Mouse (Mus musculus) G1E (cell line): ENCODE results near the gene Pi16. TPM values are rescaled to one million over a fixed set of nuclear protein-coding genes. Genes with fewer than 3 reads are reported as not detected.

Experiments
- ATAC-seq: 2 replicates; pipeline ENCODE4 v1.8.0; 2016; ENCODE audit warnings: mild to moderate bottlenecking; ENCODE audit not compliant: insufficient number of reproducible peaks, poor library complexity, low FRiP score, severe bottlenecking; ENCODE audit errors: extremely low read depth
- DNase-seq: peaks from one replicate; pipeline ENCODE4 v3.0.0; 2012; ENCODE audit warnings: low spot score
- H3K27me3 ChIP-seq: 2 replicates; pipeline ENCODE4 v1.6.1; 2012; ENCODE audit warnings: mild to moderate bottlenecking, low read length, inconsistent platforms; ENCODE audit not compliant: insufficient read depth
- H3K36me3 ChIP-seq: replicated peaks from 2 replicates; pipeline ENCODE3; 2012; ENCODE audit warnings: mild to moderate bottlenecking, inconsistent platforms
- H3K4me1 ChIP-seq: 2 replicates; pipeline ENCODE4 v1.6.1; 2012; ENCODE audit warnings: low read depth, low read length, inconsistent platforms, mixed read lengths; ENCODE audit not compliant: insufficient read depth
- H3K4me3 ChIP-seq: 2 replicates; pipeline ENCODE4 v1.5.1; 2012; ENCODE audit warnings: low read depth, mild to moderate bottlenecking, inconsistent platforms, low read length, moderate library complexity, mixed read lengths
- H3K9me3 ChIP-seq: replicated peaks from 2 replicates; pipeline ENCODE4 v1.6.1; 2012; ENCODE audit warnings: inconsistent platforms
- CTCF ChIP-seq: IDR thresholded peaks from 2 replicates; pipeline ENCODE4 v1.5.1; 2012; ENCODE audit warnings: low read depth, low read length, inconsistent platforms, mixed read lengths
- GATA1 ChIP-seq: IDR thresholded peaks from 2 replicates; pipeline ENCODE4 v1.6.1; 2012; ENCODE audit warnings: borderline replicate concordance, low read length, inconsistent platforms, mixed read lengths
- GATA2 ChIP-seq: IDR thresholded peaks from 2 replicates; pipeline ENCODE4 v1.6.1; 2012; ENCODE audit warnings: low read depth, low read length, inconsistent platforms, borderline replicate concordance
- POLR2AphosphoS5 ChIP-seq: IDR thresholded peaks from 2 replicates; pipeline ENCODE4 v1.6.1; 2012; ENCODE audit warnings: low read depth, low read length, inconsistent platforms; ENCODE audit not compliant: insufficient replicate concordance
- TAL1 ChIP-seq: conservative IDR thresholded peaks from 2 replicates; pipeline ENCODE4 v1.6.1; 2012; ENCODE audit warnings: low read depth, low read length, inconsistent platforms, mixed read lengths
- polyA plus RNA-seq: library from polyadenylated mRNA; stranded (reverse); fragments of >175 nt; gene quantifications from 2 replicates; pipeline ENCODE4 v1.2.3, GENCODE M21; 2012
- total RNA-seq, 2 experiments: library from RNA; stranded (forward) in 1 of 2; stranded (reverse) in 1 of 2; fragments of 200-1000 nt in 1 of 2; fragments of >200 nt in 1 of 2; fragmentation: Nextera tagmentation in 1 of 2; gene quantifications; 2 replicates each; pipeline ENCODE4 v1.2.3; 2014 to 2017

The Pi16 gene
- total and polyA plus RNA-seq, 3 experiments: 2.5 to 7.5 (median 5.5) TPM

- TF ChIP-seq CTCF (no peak), GATA1 (no peak), POLR2AphosphoS5 (no peak), GATA2 (no peak), TAL1 (no peak)
- ATAC-seq (no peak), DNase-seq (no peak)
- Histone ChIP-seq H3K27me3 (peaks cover 13% of the 10 kb centered on the region; the same call in 1 of the 2 replicates), H3K9me3 (no peaks in the 10 kb centered on the region), H3K4me3 (no peak overlapping the region), H3K4me1 (peaks cover 10% of the 10 kb centered on the region), H3K36me3 (peaks cover 27% of the 10 kb centered on the region)
These were observed 11.6 kb upstream of the Pi16 start for GRCm38 (mm10) chr17:29305871-29306270.

GRCm38 (mm10) chr17:29310056-29310623, 7.3 kb upstream of the Pi16 start:
- no peak for ATAC-seq
- TF ChIP-seq POLR2AphosphoS5 (no peak), CTCF (no peak), GATA2 (no peak), TAL1 (no peak), GATA1 (no peak)
- no peaks in the 10 kb centered on the region for H3K36me3 ChIP-seq
- peaks cover 8% of the 10 kb centered on the region for H3K4me1 ChIP-seq
- peaks cover 2% of the 10 kb centered on the region for H3K9me3 ChIP-seq
- no peak overlapping the region for H3K4me3 ChIP-seq
- H3K27me3 ChIP-seq: peaks cover 18% of the 10 kb centered on the region
- no peak for DNase-seq

- no peak for DNase-seq
- H3K36me3 ChIP-seq: no peaks in the 10 kb centered on the region
- H3K27me3 ChIP-seq: peaks cover 15% of the 10 kb centered on the region
- peaks cover 15% of the 10 kb centered on the region for H3K4me1 ChIP-seq
- TF ChIP-seq TAL1 (no peak), CTCF (no peak), POLR2AphosphoS5 (no peak), GATA1 (no peak), GATA2 (no peak)
- no peak for ATAC-seq
- peaks cover 2% of the 10 kb centered on the region for H3K9me3 ChIP-seq
- H3K4me3 ChIP-seq: no peak overlapping the region
These were observed 5.9 kb upstream of the Pi16 start for GRCm38 (mm10) chr17:29311602-29312001.

GRCm38 (mm10) chr17:29312082-29312481, 5.4 kb upstream of the Pi16 start:
- peaks cover 2% of the 10 kb centered on the region for H3K9me3 ChIP-seq
- TF ChIP-seq POLR2AphosphoS5: no peak
- no peak for TF ChIP-seq GATA2
- no peak for TF ChIP-seq CTCF
- no peak for TF ChIP-seq TAL1
- no peak for TF ChIP-seq GATA1

GRCm38 (mm10) chr17:29313300-29313699, 4.2 kb upstream of the Pi16 start:
- peaks cover 15% of the 10 kb centered on the region for H3K27me3 ChIP-seq
- no peaks in the 10 kb centered on the region for H3K36me3 ChIP-seq
- TF ChIP-seq GATA1 (no peak), GATA2 (no peak), TAL1 (no peak), CTCF (0 out of 2 replicates have a peak, but pooled peaks have one; percentile 9), POLR2AphosphoS5 (no peak)
- peaks cover 2% of the 10 kb centered on the region for H3K9me3 ChIP-seq
- ATAC-seq (no peak), DNase-seq (no peak)
- H3K4me1 ChIP-seq: peaks cover 24% of the 10 kb centered on the region
- H3K4me3 ChIP-seq: no peak overlapping the region

More at GRCm38 (mm10) chr17:29312082-29312481, 5.4 kb upstream of the Pi16 start:
- ATAC-seq (no peak), DNase-seq (no peak)
- Histone ChIP-seq H3K4me1 (peaks cover 20% of the 10 kb centered on the region), H3K27me3 (peaks cover 15% of the 10 kb centered on the region), H3K36me3 (no peaks in the 10 kb centered on the region), H3K4me3 (no peak overlapping the region)

- Histone ChIP-seq H3K9me3 (peaks cover 2% of the 10 kb centered on the region), H3K4me1 (peaks cover 48% of the 10 kb centered on the region), H3K27me3 (peaks cover 11% of the 10 kb centered on the region), H3K36me3 (no peaks in the 10 kb centered on the region), H3K4me3 (no peak overlapping the region)
- TF ChIP-seq GATA2 (no peak), POLR2AphosphoS5 (no peak), GATA1 (no peak), CTCF (no peak), TAL1 (no peak)
- no peak for DNase-seq
- ATAC-seq: no peak
These were observed 1.6 kb upstream of the Pi16 start for GRCm38 (mm10) chr17:29315672-29316465.
